Mouse (Mus musculus) layer of hippocampus, postnatal 25 days (tissue): ENCODE results near the gene Tpcn1. TPM values are rescaled to one million over a fixed set of nuclear protein-coding genes. Genes with fewer than 3 reads are reported as not detected.

ENCODE experiments used
- DNase-seq, 2 experiments: peaks; one replicate each; pipeline ENCODE4 v3.0.0; 2022; ENCODE audit warnings: mixed read lengths in 2 of 2, low spot score in 1 of 2; ENCODE audit errors: extremely low spot score in 1 of 2
- total RNA-seq, 2 experiments: library from RNA; stranded (reverse); gene quantifications; 2 replicates each; pipeline ENCODE4 v1.2.3; 2021

Tpcn1 gene
- total RNA-seq, 2 experiments from 2014 or later: 31.0 to 39.9 TPM

DNA sequence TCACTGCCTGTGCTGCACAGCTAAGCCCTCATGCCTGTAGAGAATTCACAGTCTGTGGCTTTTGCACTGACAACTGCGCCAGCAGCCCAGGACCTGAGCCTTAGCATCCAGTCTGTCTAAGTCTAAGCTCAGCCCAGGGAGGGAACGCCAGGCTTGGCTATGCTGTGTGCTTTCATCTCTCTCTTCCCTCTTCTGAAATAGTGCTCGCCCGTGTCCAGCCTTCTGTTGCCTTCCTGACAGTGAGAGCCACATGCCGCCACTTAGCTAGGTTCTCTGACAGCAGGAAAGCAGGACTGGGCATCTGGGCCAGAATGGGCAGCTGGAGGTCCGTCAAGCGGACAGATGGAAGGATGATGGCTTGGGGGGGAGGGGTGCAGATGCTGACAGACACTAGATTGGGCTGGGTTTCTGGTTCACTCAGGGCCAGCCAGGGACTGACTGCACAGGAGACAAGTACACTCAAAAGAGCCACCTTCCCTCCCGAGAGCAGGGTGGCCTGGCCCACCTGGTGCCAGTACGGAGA is 94.5 kb downstream of the Tpcn1 start:
- DNase-seq: no peak

- no peak for DNase-seq
These were observed 95.0 kb downstream of the Tpcn1 start for GRCm38 (mm10) chr5:120493440-120493839.

GRCm38 (mm10) chr5:120492437-120492836 is 96.0 kb downstream of the Tpcn1 start:
- peak in 1 of 2 experiments; percentile 53 for DNase-seq

GRCm38 (mm10) chr5:120490679-120491192 is 97.7 kb downstream of the Tpcn1 start:
- DNase-seq: peak in 1 of 2 experiments; percentile 48

- DNase-seq: no peak
These were observed 100.6 kb downstream of the Tpcn1 start for GRCm38 (mm10) chr5:120487844-120488243.

Other genes starting within 250 kb of the Tpcn1 start
- gene Lhx5, start 157.0 kb downstream of the Tpcn1 start, total RNA-seq: not detected
- 1 to 10 TPM; 7.1 to 9.1 TPM for gene Sdsl, start 115.9 kb downstream of the Tpcn1 start, total RNA-seq
- under 1 TPM in 1 of 2 experiments, not detected in 1; 0.22 TPM for gene Sds, start 112.1 kb downstream of the Tpcn1 start, total RNA-seq
- 10 to 100 TPM; 61.5 to 70.3 TPM for gene Plbd2, start 85.0 kb downstream of the Tpcn1 start, total RNA-seq
- gene Slc8b1, start 77.5 kb downstream of the Tpcn1 start, total RNA-seq: 10 to 100 TPM in 1 of 2 experiments, 1 to 10 TPM in 1; 6.5 to 14.3 TPM
- gene Iqcd, start 343 bp upstream of the Tpcn1 start, total RNA-seq: under 1 TPM; 0.79 to 0.80 TPM
- gene Rita1, start 23.9 kb upstream of the Tpcn1 start, total RNA-seq: 10 to 100 TPM; 23.9 to 25.5 TPM
- 10 to 100 TPM; 40.7 to 42.5 TPM for gene Ddx54, start 24.1 kb upstream of the Tpcn1 start, total RNA-seq
- under 1 TPM; 0.39 to 0.42 TPM for gene Cfap73, start 45.6 kb upstream of the Tpcn1 start, total RNA-seq
- gene Rasal1, start 60.1 kb upstream of the Tpcn1 start, total RNA-seq: 100 to 1,000 TPM in 1 of 2 experiments, 10 to 100 TPM in 1; 92.7 to 100 TPM
- 10 to 100 TPM; 67.2 to 78.5 TPM for gene Dtx1, start 123.3 kb upstream of the Tpcn1 start, total RNA-seq
- gene Oas2, start 161.2 kb upstream of the Tpcn1 start, total RNA-seq: under 1 TPM in 1 of 2 experiments, not detected in 1; 0.10 TPM
- gene Oas3, start 189.0 kb upstream of the Tpcn1 start, total RNA-seq: not detected
- gene Oas1e, start 206.9 kb upstream of the Tpcn1 start, total RNA-seq: not detected
- 1 to 10 TPM in 1 of 2 experiments, under 1 TPM in 1; 0.81 to 1.3 TPM for gene Oas1c, start 223.8 kb upstream of the Tpcn1 start, total RNA-seq